Mouse (Mus musculus): ENCODE results near the gene Olfr704. TPM values are rescaled to one million over a fixed set of nuclear protein-coding genes. Genes with fewer than 3 reads are reported as not detected.

The Olfr704 gene
- polyA plus RNA-seq, 1 experiment, result not detected

DNA sequence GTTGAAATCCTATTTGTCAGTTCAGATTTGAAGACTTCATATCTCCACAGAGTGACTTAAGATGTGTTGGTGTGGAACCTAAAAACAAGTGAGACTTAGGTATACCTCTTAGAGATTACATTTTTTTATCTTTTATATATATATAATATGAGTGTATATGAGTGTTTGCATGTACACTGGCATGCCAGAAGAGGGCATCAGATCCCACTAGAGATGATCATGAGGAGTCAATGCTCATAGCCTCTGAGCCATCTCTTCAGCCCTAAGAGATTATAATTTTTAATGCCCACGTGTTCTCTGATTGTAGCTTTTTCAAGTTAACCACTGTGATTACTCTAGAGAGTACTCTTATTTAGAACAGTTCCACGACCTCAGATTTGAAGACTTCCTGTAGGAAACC, 44.7 kb downstream of the Olfr704 start, which contains the start of gene Olfr1532-ps1:
Gene Olfr1532-ps1, plus strand, starts transcription at position 326 of the 400 bp plus-strand sequence.
- Histone ChIP-seq H3K27ac (ENCODE audit: insufficient read depth, low read length) (no peak within 1 kb of the TSS), H3K4me3 (replicated peaks; ENCODE audit: insufficient read depth, low read depth, low read length) (no peak within 1 kb of the TSS), H3K27me3 (ENCODE audit: control insufficient read depth, insufficient read depth, low read length) (no peaks in the 10 kb centered on the region), H3K4me1 (ENCODE audit: control insufficient read depth, insufficient read depth, low read length) (no peaks in the 10 kb centered on the region)
- no peak for DNase-seq
- WGBS, result 59% methylated on average over 2 of the region's 2 CpGs
- TF ChIP-seq CTCF (IDR thresholded peaks at IDR 0.05; ENCODE audit: borderline replicate concordance, insufficient read depth, low read depth, low read length) (no peak), POLR2A (IDR thresholded peaks at IDR 0.05; ENCODE audit: borderline replicate concordance, insufficient read depth, low read length) (no peak)

Other genes starting within 250 kb of the Olfr704 start
- gene Olfr693, start 182.6 kb upstream of the Olfr704 start, polyA plus RNA-seq (2012; rRNA removed), result not detected in 2 replicates
- gene Olfr694, start 171.4 kb upstream of the Olfr704 start, polyA plus RNA-seq (2012; rRNA removed), result not detected in 2 replicates
- not detected in 2 replicates for gene Olfr695, start 146.8 kb upstream of the Olfr704 start, polyA plus RNA-seq (2012; rRNA removed)
- gene Olfr697, start 120.7 kb upstream of the Olfr704 start, polyA plus RNA-seq (2012; rRNA removed), result not detected in 2 replicates
- gene Olfr698, start 107.8 kb upstream of the Olfr704 start, polyA plus RNA-seq (2012; rRNA removed), result not detected in 2 replicates
- gene Olfr699, start 70.0 kb upstream of the Olfr704 start, polyA plus RNA-seq (2012; rRNA removed), result not detected in 2 replicates
- not detected in 2 replicates for gene Olfr700, start 54.4 kb upstream of the Olfr704 start, polyA plus RNA-seq (2012; rRNA removed)
- not detected in 2 replicates for gene Olfr701, start 49.1 kb upstream of the Olfr704 start, polyA plus RNA-seq (2012; rRNA removed)
- gene Olfr702, start 29.3 kb upstream of the Olfr704 start, polyA plus RNA-seq (2012; rRNA removed), result not detected in 2 replicates
- gene Olfr703, start 19.8 kb upstream of the Olfr704 start, polyA plus RNA-seq (2012; rRNA removed), result not detected in 2 replicates
- gene Olfr705, start 13.7 kb downstream of the Olfr704 start, polyA plus RNA-seq (2012; rRNA removed), result not detected in 2 replicates
- not detected in 2 replicates for gene Olfr706, start 25.0 kb downstream of the Olfr704 start, polyA plus RNA-seq (2012; rRNA removed)
- not detected in 2 replicates for gene Olfr707, start 38.1 kb downstream of the Olfr704 start, polyA plus RNA-seq (2012; rRNA removed)
- not detected in 2 replicates for gene Olfr1532-ps1, start 44.8 kb downstream of the Olfr704 start, polyA plus RNA-seq (2012; rRNA removed)
- not detected in 2 replicates for gene Olfr709-ps1, start 69.0 kb downstream of the Olfr704 start, polyA plus RNA-seq (2012; rRNA removed)
- not detected in 2 replicates for gene Olfr710, start 85.1 kb downstream of the Olfr704 start, polyA plus RNA-seq (2012; rRNA removed)
- gene Olfr6, start 100.8 kb downstream of the Olfr704 start, polyA plus RNA-seq (2012; rRNA removed), result not detected in 2 replicates
- not detected in 2 replicates for gene Olfr711, start 112.3 kb downstream of the Olfr704 start, polyA plus RNA-seq (2012; rRNA removed)
- not detected in 2 replicates for gene Olfr2, start 142.9 kb downstream of the Olfr704 start, polyA plus RNA-seq (2012; rRNA removed)
- not detected in 2 replicates for gene Olfr713, start 168.0 kb downstream of the Olfr704 start, polyA plus RNA-seq (2012; rRNA removed)
- gene Olfr714, start 207.8 kb downstream of the Olfr704 start, polyA plus RNA-seq (2012; rRNA removed), result not detected in 2 replicates
- gene Olfr17, start 230.0 kb downstream of the Olfr704 start, polyA plus RNA-seq (2012; rRNA removed), result not detected in 2 replicates
- gene Olfr715b, start 247.2 kb downstream of the Olfr704 start, polyA plus RNA-seq (2012; rRNA removed), result not detected in 2 replicates

Data from cerebellum, adult 2 months (tissue).